Mouse (Mus musculus) G1E-ER4 (cell line): ENCODE data around the gene Lhx3. TPM values are rescaled to one million over a fixed set of nuclear protein-coding genes. Genes with fewer than 3 reads are reported as not detected.
A peak's percentile ranks its signal among the peaks of the same experiment; 100 is the strongest.

Experiments
- GATA1 ChIP-seq: IDR thresholded peaks from one replicate; pipeline ENCODE4 v1.8.0; 2012; ENCODE audit warnings: low read length, inconsistent platforms
- polyA plus RNA-seq: library from polyadenylated mRNA; stranded (reverse); fragments of >175 nt; gene quantifications from 2 replicates; pipeline ENCODE4 v1.2.3, GENCODE M21; 2012

The Lhx3 gene
- 0.12 TPM in 1 of 2 replicates, not detected in the other for polyA plus RNA-seq

- no peak for TF ChIP-seq GATA1
These were observed at the start of gene Lhx3 for GRCm38 (mm10) chr2:26208126-26208789. Gene Lhx3, minus strand, starts transcription at chr2:26208289.

GRCm38 (mm10) chr2:26257315-26258096, 49.4 kb upstream of the Lhx3 start:
- TF ChIP-seq GATA1 = no peak

- no peak for TF ChIP-seq GATA1
These were observed 46.7 kb upstream of the Lhx3 start for GRCm38 (mm10) chr2:26254816-26255215.

- TF ChIP-seq GATA1 = no peak
These were observed 44.6 kb upstream of the Lhx3 start for GRCm38 (mm10) chr2:26252514-26253206.

GRCm38 (mm10) chr2:26247531-26247930, 39.4 kb upstream of the Lhx3 start:
- TF ChIP-seq GATA1 = no peak

- no peak for TF ChIP-seq GATA1
These were observed 32.8 kb upstream of the Lhx3 start for GRCm38 (mm10) chr2:26240841-26241240.

- TF ChIP-seq GATA1 = no peak
These were observed 32.2 kb upstream of the Lhx3 start for GRCm38 (mm10) chr2:26240330-26240729.

- TF ChIP-seq GATA1 = no peak
These were observed 29.2 kb upstream of the Lhx3 start, which contains the start of gene Qsox2 for GRCm38 (mm10) chr2:26237290-26237782. Gene Qsox2, minus strand, starts transcription at chr2:26237525.

GRCm38 (mm10) chr2:26236681-26237289, 28.7 kb upstream of the Lhx3 start:
- TF ChIP-seq GATA1 = no peak

GRCm38 (mm10) chr2:26234771-26235170, 26.7 kb upstream of the Lhx3 start:
- TF ChIP-seq GATA1 = no peak

- TF ChIP-seq GATA1 = peak; percentile 49
These were observed 26.2 kb upstream of the Lhx3 start for GRCm38 (mm10) chr2:26234253-26234652.

- TF ChIP-seq GATA1 = no peak
These were observed 23.3 kb upstream of the Lhx3 start for GRCm38 (mm10) chr2:26231366-26231765.

- no peak for TF ChIP-seq GATA1
These were observed 22.2 kb upstream of the Lhx3 start for GRCm38 (mm10) chr2:26230253-26230652.

GRCm38 (mm10) chr2:26227788-26228187, 19.7 kb upstream of the Lhx3 start:
- no peak for TF ChIP-seq GATA1

GRCm38 (mm10) chr2:26225242-26225641, 17.2 kb upstream of the Lhx3 start:
- TF ChIP-seq GATA1 = no peak

GRCm38 (mm10) chr2:26223961-26224360, 15.9 kb upstream of the Lhx3 start:
- no peak for TF ChIP-seq GATA1
